Mouse (Mus musculus) adrenal gland, postnatal 14 days (tissue): Measurements from ENCODE around the gene Dazap1. TPM values are rescaled to one million over a fixed set of nuclear protein-coding genes. Genes with fewer than 3 reads are reported as not detected.

ENCODE experiments used
- DNase-seq: peaks from one replicate; pipeline ENCODE4 v3.0.0; 2021; ENCODE audit warnings: mixed read lengths
- microRNA-seq, 2 experiments: library from miRNA; unstranded; fragments of <30 nt; microRNA quantifications; one replicate each; pipeline ENCODE4 v1.2.0; 2021
- total RNA-seq: library from RNA; stranded (reverse); gene quantifications from 2 replicates; pipeline ENCODE4 v1.2.3, GENCODE M21; 2021

Dazap1 gene
- total RNA-seq, 1 experiment from 2014 or later = 92.9 TPM

DNA sequence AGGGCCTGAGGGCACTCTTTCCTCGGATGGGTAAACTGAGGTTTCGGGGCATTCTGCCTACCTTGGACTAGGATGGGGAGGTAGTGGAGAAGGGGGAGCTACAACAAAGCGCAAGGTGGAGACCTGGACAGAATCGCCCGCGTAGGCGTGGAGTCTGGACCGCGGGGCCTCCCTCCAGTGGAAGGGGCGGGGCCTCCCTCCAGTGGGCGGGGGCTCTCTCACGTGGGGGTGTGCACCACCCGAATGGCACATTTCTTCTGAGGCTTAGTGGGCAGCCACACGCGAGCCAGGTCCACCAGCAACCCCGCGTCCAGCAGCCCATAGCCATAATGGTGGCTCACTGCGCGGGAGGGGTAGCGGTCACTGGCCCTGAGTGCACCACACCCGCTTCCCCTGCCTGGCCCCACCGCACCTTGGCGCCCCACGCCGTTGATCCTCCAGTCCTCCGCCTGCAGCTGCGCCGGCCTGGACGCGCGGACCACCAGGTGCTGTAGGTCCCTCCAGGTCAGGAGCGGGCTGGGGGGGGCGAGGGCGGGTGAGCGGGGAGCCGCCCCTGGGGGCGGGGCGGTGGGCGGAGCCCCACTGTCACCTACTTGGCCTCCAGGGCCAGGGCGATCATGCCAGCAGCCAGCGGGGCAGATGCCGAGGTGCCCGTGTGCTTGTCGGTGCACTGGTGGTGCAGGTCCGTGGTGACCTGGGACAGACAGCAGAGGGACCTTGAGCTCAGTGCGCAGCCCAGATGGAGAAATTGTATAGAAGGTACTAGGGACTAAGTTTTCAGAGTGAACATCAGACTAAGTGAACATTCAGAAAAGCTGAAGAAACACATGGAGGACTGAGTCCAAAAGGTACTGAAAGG, 62.2 kb downstream of the Dazap1 start:
- peak; percentile 88 for DNase-seq

GRCm38 (mm10) chr10:80324120-80325037, 63.1 kb downstream of the Dazap1 start:
- peak; percentile 25 for DNase-seq

DNA sequence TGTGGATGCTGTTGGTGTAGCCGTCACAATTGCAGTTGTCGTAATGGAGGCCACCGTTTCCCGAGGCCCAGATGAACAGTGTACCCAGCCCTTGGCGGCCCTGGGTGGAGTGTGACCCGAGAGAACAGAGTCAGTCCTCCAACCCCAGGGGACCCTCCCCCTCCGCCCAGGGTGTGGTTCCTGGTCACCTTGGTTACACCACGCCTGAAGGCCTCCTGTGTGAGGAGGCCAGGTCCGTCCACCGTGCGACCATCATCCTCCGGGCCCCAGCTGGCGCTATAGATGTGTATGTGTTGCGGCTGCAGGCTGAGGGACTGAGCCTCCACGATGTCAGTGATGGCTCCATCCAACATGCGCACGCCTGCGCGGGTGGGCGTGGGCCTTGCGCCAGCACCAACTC, 63.8 kb downstream of the Dazap1 start:
- no peak for DNase-seq

DNA sequence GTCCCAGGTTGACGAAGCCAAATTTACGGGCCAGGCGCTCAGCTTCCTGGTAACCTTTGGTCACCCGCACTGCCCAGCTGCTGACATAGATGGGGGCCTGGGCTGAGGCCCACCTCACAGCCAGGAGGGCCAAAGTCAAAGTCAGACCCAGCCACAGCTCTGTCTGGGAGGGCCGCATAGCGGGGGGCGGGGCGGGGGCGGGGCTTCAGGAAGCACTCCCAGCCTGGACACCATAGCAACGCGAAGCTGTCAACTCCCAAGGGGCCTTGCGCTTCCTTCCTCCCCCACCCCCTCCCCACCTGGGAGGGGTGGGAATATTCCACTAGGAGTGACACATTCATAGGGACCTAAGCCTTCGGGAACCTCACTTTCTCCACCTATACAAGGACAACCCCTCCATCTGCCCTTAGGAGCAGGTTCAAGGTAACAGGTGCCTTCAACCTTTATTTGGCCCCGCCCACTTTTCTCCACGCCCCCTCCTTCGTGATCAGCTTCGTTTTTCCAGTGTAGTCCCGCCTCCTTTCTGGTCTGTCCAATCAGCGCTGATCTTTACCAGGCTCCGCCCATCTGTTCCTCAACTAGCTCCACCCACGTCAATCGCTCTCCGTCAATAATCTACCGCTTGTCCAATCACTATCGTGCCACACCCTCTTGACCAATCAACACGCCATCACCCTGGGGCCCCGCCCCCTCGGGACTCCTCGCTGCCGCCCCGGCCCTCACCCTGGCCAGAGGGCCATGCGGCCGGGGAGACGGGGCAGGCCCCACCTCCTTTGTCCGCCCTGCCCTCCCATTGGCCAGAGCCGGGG, 68.2 kb downstream of the Dazap1 start, which contains the start of the genes Pcsk4 and Reep6:
Gene Pcsk4 (minus strand): TSS at position 226 of the 809 bp plus-strand sequence.
Gene Reep6 (plus strand): TSS at position 681 of the 809 bp plus-strand sequence.
- DNase-seq = peak; percentile 99

DNA sequence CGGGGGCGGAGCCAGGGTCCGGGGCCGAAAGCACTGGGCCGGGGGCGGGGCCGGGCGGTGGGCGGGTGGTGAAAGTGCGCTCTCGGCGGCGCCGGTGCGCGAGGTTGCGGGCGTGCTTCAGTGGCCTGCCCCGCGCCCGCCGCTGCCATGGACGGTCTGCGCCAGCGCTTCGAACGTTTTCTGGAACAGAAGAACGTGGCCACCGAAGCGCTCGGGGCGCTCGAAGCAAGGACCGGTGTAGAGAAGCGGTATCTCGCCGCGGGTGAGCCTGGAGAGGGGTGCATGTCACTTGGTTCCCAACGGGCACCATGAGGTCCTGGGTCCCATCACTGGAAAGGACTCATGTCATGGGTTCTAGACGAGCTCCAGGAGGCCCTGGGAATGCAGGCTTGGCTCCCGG, 68.8 kb downstream of the Dazap1 start:
- no peak for DNase-seq

DNA sequence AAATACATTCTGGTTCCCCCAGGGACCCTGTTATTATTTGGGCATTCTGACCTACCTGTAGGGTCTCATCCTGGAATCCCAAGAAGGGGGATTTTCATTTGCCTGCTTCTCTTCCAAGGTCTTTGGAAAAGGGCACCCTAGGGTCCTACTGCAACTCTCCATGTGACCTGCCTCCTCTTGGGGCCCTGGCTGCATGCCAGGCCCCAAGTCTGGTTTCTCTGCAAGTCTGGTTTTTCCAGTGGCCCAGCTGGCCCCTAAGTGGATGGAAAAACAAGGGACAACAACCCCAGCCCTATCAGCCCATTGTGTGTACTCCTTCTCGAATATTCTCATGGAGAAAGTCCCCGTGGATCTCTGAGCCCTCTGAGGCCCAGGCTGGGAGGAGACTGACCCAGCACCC, 69.6 kb downstream of the Dazap1 start:
- DNase-seq = no peak

- DNase-seq = no peak
These were observed 70.6 kb downstream of the Dazap1 start for GRCm38 (mm10) chr10:80331636-80332524.

- DNase-seq = no peak
These were observed 71.3 kb downstream of the Dazap1 start for GRCm38 (mm10) chr10:80332525-80332989.

DNA sequence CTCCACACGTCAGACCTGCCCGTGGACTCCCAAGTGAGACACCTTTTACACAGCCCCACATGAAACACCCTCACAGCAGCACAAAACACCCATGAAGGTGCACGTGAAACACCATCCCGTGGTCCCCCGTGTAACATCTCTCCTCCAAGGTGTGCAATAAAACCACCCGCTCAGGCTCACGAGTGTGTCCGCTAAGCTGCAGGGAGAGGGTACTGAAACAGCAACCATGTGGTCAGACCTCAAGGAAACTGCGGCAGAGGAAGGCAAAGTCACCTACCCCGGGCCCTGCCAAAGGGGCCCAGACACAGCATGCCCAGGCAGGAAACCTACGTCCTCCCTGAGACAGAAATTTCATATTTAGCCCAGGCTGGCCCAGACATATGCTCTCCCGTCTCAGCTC, 75.0 kb downstream of the Dazap1 start:
- no peak for DNase-seq

Small RNA genes lying within 50 kb of the gene (microRNA-seq; reads per million reads assigned to microRNA genes)
- 0.76 to 0.85 reads per million in 2 experiments for gene Mir6911

Other genes with a start within 250 kb of the Dazap1 start
- gene Arhgap45, start 244.8 kb upstream of the Dazap1 start, total RNA-seq = 6.3 and 27.9 TPM in 2 replicates
- gene Polr2e, start 221.7 kb upstream of the Dazap1 start, total RNA-seq = 98.8 and 108 TPM in 2 replicates
- 1,329 and 1,354 TPM in 2 replicates for gene Gpx4, start 214.3 kb upstream of the Dazap1 start, total RNA-seq
- gene Sbno2, start 155.9 kb upstream of the Dazap1 start, total RNA-seq = 52.8 and 52.9 TPM in 2 replicates
- gene Stk11, start 145.7 kb upstream of the Dazap1 start, total RNA-seq = 138 and 147 TPM in 2 replicates
- 920 and 980 TPM in 2 replicates for gene Atp5d, start 122.9 kb upstream of the Dazap1 start, total RNA-seq
- gene Cbarp, start 120.7 kb upstream of the Dazap1 start, total RNA-seq = 69.9 and 137 TPM in 2 replicates
- gene Midn, start 113.2 kb upstream of the Dazap1 start, total RNA-seq = 114 and 140 TPM in 2 replicates
- 67.6 and 106 TPM in 2 replicates for gene Cirbp, start 95.5 kb upstream of the Dazap1 start, total RNA-seq
- gene 1600002K03Rik, start 88.5 kb upstream of the Dazap1 start, total RNA-seq = 8.6 and 9.5 TPM in 2 replicates
- gene Efna2, start 82.0 kb upstream of the Dazap1 start, total RNA-seq = 3.1 and 3.9 TPM in 2 replicates
- 23.8 and 29.9 TPM in 2 replicates for gene Mum1, start 35.1 kb upstream of the Dazap1 start, total RNA-seq
- gene Ndufs7, start 12.4 kb upstream of the Dazap1 start, total RNA-seq = 426 and 463 TPM in 2 replicates
- 138 and 192 TPM in 2 replicates for gene Gamt, start 474 bp upstream of the Dazap1 start, total RNA-seq
- 1,072 and 1,285 TPM in 2 replicates for gene Rps15, start 31.0 kb downstream of the Dazap1 start, total RNA-seq
- 1.5 and 4.4 TPM in 2 replicates for gene Apc2, start 34.5 kb downstream of the Dazap1 start, total RNA-seq
- gene 2310011J03Rik, start 59.1 kb downstream of the Dazap1 start, total RNA-seq = 26.9 and 27.9 TPM in 2 replicates
- 3.9 and 4.7 TPM in 2 replicates for gene Pcsk4, start 68.0 kb downstream of the Dazap1 start, total RNA-seq
- gene Reep6, start 68.5 kb downstream of the Dazap1 start, total RNA-seq = 16.0 and 45.2 TPM in 2 replicates
- 8.4 and 10.9 TPM in 2 replicates for gene Adamtsl5, start 86.9 kb downstream of the Dazap1 start, total RNA-seq
- gene Plk5, start 95.0 kb downstream of the Dazap1 start, total RNA-seq = 0.30 and 0.44 TPM in 2 replicates
- gene Mex3d, start 126.2 kb downstream of the Dazap1 start, total RNA-seq = 21.8 and 22.8 TPM in 2 replicates
- 106 and 116 TPM in 2 replicates for gene Mbd3, start 138.1 kb downstream of the Dazap1 start, total RNA-seq
- 1,202 and 1,279 TPM in 2 replicates for gene Uqcr11, start 145.3 kb downstream of the Dazap1 start, total RNA-seq
- gene Tcf3, start 172.2 kb downstream of the Dazap1 start, total RNA-seq = 54.4 and 61.8 TPM in 2 replicates
- gene Onecut3, start 233.3 kb downstream of the Dazap1 start, total RNA-seq = not detected in 2 replicates